ENCODE assay signal across 22 mouse cellular contexts in genomic region chr4:127809006-127809405, GRCm38 (mm10).
DNase-seq lines count a peak whose midpoint lies in the region; ATAC-seq and TF ChIP-seq lines count a peak whose summit lies in the region.
"Had no signal": no experiment of that assay in that cellular context is flagged by ENCODE, and none has a peak within 500 bp of the region (broad histone marks: within the 10 kb centered on the region; RNA-seq: fewer than 3 reads in every experiment).

No protein-coding gene starts in this region.

- H3K27ac ChIP-seq in forebrain, postnatal 0 days (ENCODE audit: low read depth, low read length): no peak overlapping the region
- H3K27ac ChIP-seq in forebrain, embryonic 16.5 days (ENCODE audit: low read length): no peak overlapping the region
- H3K27ac ChIP-seq: forebrain, embryonic 15.5 days; limb, embryonic 10.5 days; liver, embryonic 14.5 days; midbrain, embryonic 13.5 days; stomach, embryonic 15.5 days had no signal

- TF ChIP-seq CTCF in forebrain, postnatal 0 days (IDR thresholded peaks at IDR 0.05; ENCODE audit: low read depth): peak; percentile 30; the same call in 1 of the 2 replicates

- no peaks in the 10 kb centered on the region for H3K9me3 ChIP-seq in forebrain, postnatal 0 days (ENCODE audit: low read length)
- H3K9me3 ChIP-seq in forebrain, embryonic 16.5 days (ENCODE audit: control insufficient read depth, low read length): no peaks in the 10 kb centered on the region
- H3K9me3 ChIP-seq: forebrain, embryonic 15.5 days; limb, embryonic 10.5 days; midbrain, embryonic 13.5 days; stomach, embryonic 15.5 days had no signal

- no peak for DNase-seq in forebrain, postnatal 0 days
- DNase-seq in left cerebral cortex, postnatal 4 days: peak; percentile 41
- no peak for DNase-seq in left cerebral cortex, adult 11 months (ENCODE audit: low spot score)
- DNase-seq in adrenal gland, postnatal 10 days: peak; percentile 28
- DNase-seq in mesoderm, embryonic 11.5 days (ENCODE audit: low read depth, low spot score): peak; percentile 5
- no peak for DNase-seq in heart, postnatal 4 days
- DNase-seq: B cell, adult 2 months; cerebellum, postnatal 36 days; gastrocnemius, postnatal 14 days; heart, postnatal 36 days; kidney, adult 18-20 months; layer of hippocampus, adult 9-11 months; lung, postnatal 14 days; thymus, postnatal 4 days had no signal

- ATAC-seq in forebrain, postnatal 0 days: no peak
- ATAC-seq in forebrain, embryonic 16.5 days: no peak
- ATAC-seq: forebrain, embryonic 15.5 days; midbrain, embryonic 13.5 days had no signal

- no peak overlapping the region for H3K9ac ChIP-seq in forebrain, postnatal 0 days
- no peak overlapping the region for H3K9ac ChIP-seq in forebrain, embryonic 16.5 days (replicated peaks; ENCODE audit: low read depth, low read length)
- H3K9ac ChIP-seq: forebrain, embryonic 15.5 days; liver, embryonic 14.5 days; midbrain, embryonic 13.5 days; stomach, embryonic 15.5 days had no signal

- 71% methylated on average over 6 of the region's 6 CpGs for WGBS in forebrain, postnatal 0 days
- WGBS in forebrain, embryonic 16.5 days: 72% methylated on average over 6 of the region's 6 CpGs

- H3K27me3 ChIP-seq in forebrain, postnatal 0 days (ENCODE audit: insufficient read depth, low read length): no peaks in the 10 kb centered on the region
- H3K27me3 ChIP-seq in forebrain, embryonic 16.5 days (replicated peaks; ENCODE audit: control insufficient read depth, insufficient read depth, low read length): no peaks in the 10 kb centered on the region
- H3K27me3 ChIP-seq: forebrain, embryonic 15.5 days; midbrain, embryonic 13.5 days; stomach, embryonic 15.5 days had no signal

- intact Hi-C loops in left cerebral cortex, postnatal 4 days (cut with DNase I): no loop called here

- no peak overlapping the region for H3K4me2 ChIP-seq in forebrain, postnatal 0 days (ENCODE audit: low read depth)
- H3K4me2 ChIP-seq in forebrain, embryonic 16.5 days (ENCODE audit: low read length): no peak overlapping the region
- H3K4me2 ChIP-seq: forebrain, embryonic 15.5 days; heart, embryonic 11.5 days; midbrain, embryonic 13.5 days; stomach, embryonic 15.5 days had no signal

- no peaks in the 10 kb centered on the region for H3K36me3 ChIP-seq in forebrain, postnatal 0 days (ENCODE audit: insufficient read depth)
- H3K36me3 ChIP-seq in forebrain, embryonic 16.5 days (ENCODE audit: control insufficient read depth, insufficient read depth): no peaks in the 10 kb centered on the region
- H3K36me3 ChIP-seq: forebrain, embryonic 15.5 days; G1E; limb, embryonic 10.5 days; midbrain, embryonic 13.5 days; stomach, embryonic 15.5 days had no signal

- no peak overlapping the region for H3K4me3 ChIP-seq in forebrain, postnatal 0 days (ENCODE audit: low read depth, low read length)
- no peak overlapping the region for H3K4me3 ChIP-seq in forebrain, embryonic 16.5 days (replicated peaks; ENCODE audit: low read length)
- H3K4me3 ChIP-seq: forebrain, embryonic 15.5 days; limb, embryonic 10.5 days; midbrain, embryonic 13.5 days; stomach, embryonic 15.5 days had no signal

- no peaks in the 10 kb centered on the region for H3K4me1 ChIP-seq in forebrain, postnatal 0 days (ENCODE audit: insufficient read depth)
- H3K4me1 ChIP-seq in forebrain, embryonic 16.5 days (replicated peaks; ENCODE audit: control insufficient read depth, insufficient read depth, low read length): no peaks in the 10 kb centered on the region
- H3K4me1 ChIP-seq: forebrain, embryonic 15.5 days; limb, embryonic 10.5 days; midbrain, embryonic 13.5 days; stomach, embryonic 15.5 days had no signal

Comparison
In these comparisons a context has a peak if more than half of its experiments do, and no peak if none do; other contexts are left out.
1. DNase-seq: peak in left cerebral cortex, postnatal 4 days (single experiment), adrenal gland, postnatal 10 days (single experiment) and mesoderm, embryonic 11.5 days (single experiment); none in forebrain, postnatal 0 days (single experiment), left cerebral cortex, adult 11 months (single experiment) and heart, postnatal 4 days (single experiment).